Mouse (Mus musculus) monocyte, adult 2 months (primary cell): ENCODE measurements around the gene Adgrg2.

Experiments used
- DNase-seq, 2 experiments: peaks; one replicate each; pipeline ENCODE4 v3.0.0; 2022; ENCODE audit warnings: low spot score in 2 of 2, low read depth in 1 of 2

The Adgrg2 gene

GRCm38 (mm10) chrX:160501687-160502047, 111.2 kb downstream of the Adgrg2 start:
- DNase-seq = no peak

GRCm38 (mm10) chrX:160502048-160503041, 111.9 kb downstream of the Adgrg2 start, which contains the start of gene Phka2:
Gene Phka2 (plus strand): TSS chrX:160502166.
- peak; percentile 38 to 78 for DNase-seq

DNA sequence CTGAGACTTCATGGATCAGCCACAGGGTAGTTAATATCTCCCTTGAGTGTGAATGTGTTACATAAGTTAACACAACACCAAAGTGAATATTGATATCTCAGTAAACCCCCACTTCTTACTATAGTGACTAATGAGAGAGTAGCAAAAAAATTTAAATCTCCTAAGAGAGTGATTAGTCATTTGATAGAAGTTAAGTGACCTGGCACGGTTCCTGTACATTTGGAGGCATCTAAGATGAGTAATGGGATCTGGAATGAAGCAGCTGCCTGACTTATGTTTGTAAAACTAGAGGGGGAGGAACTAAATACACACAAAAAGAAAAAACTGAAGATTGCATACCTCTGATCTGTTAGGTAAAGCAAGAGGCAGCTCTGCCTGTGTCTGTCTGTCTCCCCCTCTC, 118.6 kb downstream of the Adgrg2 start:
- no peak for DNase-seq

DNA sequence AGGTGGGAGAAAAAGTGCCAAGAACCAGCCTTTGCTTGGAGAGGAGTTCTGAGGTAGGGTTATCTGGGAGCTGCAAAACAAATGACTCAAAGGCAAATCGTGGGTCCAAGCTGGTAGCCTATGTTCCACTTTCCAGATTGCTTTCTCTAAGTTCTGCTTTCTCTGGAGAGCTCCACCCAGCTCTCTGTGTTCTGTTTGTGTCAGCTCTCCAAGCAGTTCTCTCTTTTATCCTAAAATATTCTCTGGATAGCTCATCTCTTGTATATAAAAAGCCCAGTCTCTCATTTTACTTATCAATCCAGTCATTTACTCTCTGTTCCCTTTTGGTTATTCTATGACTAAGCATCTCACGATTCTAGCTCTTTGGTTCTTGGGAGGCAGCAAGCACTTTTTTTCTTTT, 119.7 kb downstream of the Adgrg2 start:
- no peak for DNase-seq

DNA sequence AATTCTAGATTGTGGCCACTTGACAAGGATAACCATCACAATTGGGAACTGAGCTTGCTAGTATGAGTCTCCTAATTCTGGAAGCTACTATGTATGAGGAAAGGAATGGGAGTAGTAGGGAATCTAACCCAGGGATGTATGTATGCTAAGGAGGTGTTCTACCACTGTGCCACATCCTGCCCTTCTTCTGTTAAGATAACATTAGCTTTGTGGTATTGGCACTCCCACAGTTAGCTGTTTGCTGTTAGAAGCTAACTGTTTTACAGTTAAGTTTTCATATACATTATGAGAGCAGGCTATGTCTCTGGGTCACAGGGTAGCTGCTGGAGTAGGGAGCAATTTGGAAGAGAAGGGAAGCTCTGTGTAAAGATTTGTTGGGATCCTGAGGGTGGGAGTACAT, 125.5 kb downstream of the Adgrg2 start:
- DNase-seq = no peak

- DNase-seq = no peak
Observed at GRCm38 (mm10) chrX:160542772-160543171, 152.3 kb downstream of the Adgrg2 start.
